ENCODE assay signal across 8 mouse cellular contexts in the genomic region with DNA sequence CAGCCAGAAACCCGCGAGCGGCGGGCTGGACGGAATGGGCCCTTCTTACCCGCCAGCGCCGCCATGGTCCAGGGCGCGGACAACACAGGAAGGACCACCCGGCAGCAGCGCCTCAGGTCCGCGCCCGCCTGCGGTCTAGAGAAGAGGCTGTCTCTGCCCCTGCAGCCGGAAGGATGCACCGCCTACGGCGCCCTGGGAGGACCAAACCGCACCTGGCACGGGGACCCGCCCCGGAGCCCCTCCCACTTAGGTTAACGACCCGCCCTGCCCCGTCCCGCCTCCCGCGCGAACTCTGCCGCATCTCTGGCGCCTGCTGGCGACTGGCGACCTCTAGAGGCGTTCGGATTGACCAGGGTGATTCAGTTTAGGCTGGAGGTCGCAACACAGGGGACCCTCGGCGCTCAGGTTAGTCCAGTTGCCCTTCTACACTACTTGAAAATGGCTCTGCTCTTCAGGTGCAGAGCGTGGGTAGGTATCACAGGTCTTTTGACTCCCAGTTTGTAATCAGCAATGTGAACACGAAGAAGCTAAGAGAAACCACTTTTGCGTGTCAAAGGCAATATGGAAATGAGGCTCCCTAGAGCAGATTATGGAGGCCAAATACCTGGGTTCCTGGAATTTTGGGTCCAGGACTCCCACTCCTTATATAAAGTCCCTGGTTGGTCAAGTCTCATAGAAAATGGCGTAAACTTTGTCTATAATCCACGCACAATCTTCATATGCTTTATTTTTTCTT. TPM values are rescaled to one million over a fixed set of nuclear protein-coding genes. Genes with fewer than 3 reads are reported as not detected.
A peak's percentile ranks its signal among the peaks of the same experiment; 100 is the strongest.
DNase-seq lines count a peak whose midpoint lies in the region; ATAC-seq and TF ChIP-seq lines count a peak whose summit lies in the region.

Limk2 (minus strand) TSS at position 193 of the 736 bp plus-strand sequence.

- H3K36me3 ChIP-seq in forebrain, embryonic 15.5 days: peaks cover 3% of the 10 kb centered on the region; the same call in 1 of the 2 replicates

- TF ChIP-seq CTCF in lung, adult 2 months (IDR thresholded peaks at IDR 0.05; ENCODE audit: insufficient read depth, low read length): peak; percentile 62

- peak within 1 kb of the TSS; percentile 75 for H3K4me2 ChIP-seq in forebrain, embryonic 15.5 days (replicated peaks)

- peak; percentile 92 for ATAC-seq in forebrain, embryonic 15.5 days (replicated peaks)
- ATAC-seq in neutrophil, adult 5-6 weeks (ENCODE audit: extremely low read depth, insufficient number of reproducible peaks, low FRiP score, poor library complexity, severe bottlenecking): peak; percentile 95

- TF ChIP-seq POLR2A in lung, adult 2 months (IDR thresholded peaks at IDR 0.05; ENCODE audit: borderline replicate concordance, extremely low read depth, low read depth, low read length): peak; percentile 32; the same call in 1 of the 2 replicates

- no peaks in the 10 kb centered on the region for H3K27me3 ChIP-seq in forebrain, embryonic 15.5 days

- H3K4me3 ChIP-seq in forebrain, embryonic 15.5 days: peak within 1 kb of the TSS; percentile 51
- H3K4me3 ChIP-seq in lung, adult 2 months (replicated peaks; ENCODE audit: extremely low read depth, low read depth, low read length): peak within 1 kb of the TSS; percentile 82

- 3% methylated on average over 45 of the region's 45 CpGs for WGBS in forebrain, embryonic 15.5 days
- 2% methylated on average over 45 of the region's 45 CpGs for WGBS in lung, adult 2 months

- DNase-seq in ES-CJ7 (ENCODE audit: low read depth, low spot score): peak; percentile 95
- peak; percentile 93 for DNase-seq in cerebellum, adult 11 months
- DNase-seq in heart, postnatal 25 days (ENCODE audit: low spot score): peak; percentile 75
- DNase-seq in layer of hippocampus, adult 18-20 months (ENCODE audit: low spot score in 2 of 2): peak; percentile 79 to 91
- DNase-seq in lung, adult 2 months: peak; percentile 91
- DNase-seq in thymus, adult 18-20 months: peak; percentile 93 to 94

- intact Hi-C loops in heart, postnatal 25 days (cut with DNase I): loop anchor here (1.0 to 5.0 kb wide), 3 partner anchors 22 to 62 kb away; partner anchors contain the start of gene Rnf185

- H3K27ac ChIP-seq in forebrain, embryonic 15.5 days (replicated peaks): peak within 1 kb of the TSS; percentile 7; the same call in 1 of the 2 replicates

- H3K9me3 ChIP-seq in forebrain, embryonic 15.5 days: no peaks in the 10 kb centered on the region

- peaks cover 17% of the 10 kb centered on the region for H3K4me1 ChIP-seq in forebrain, embryonic 15.5 days
- peaks cover 5% of the 10 kb centered on the region for H3K4me1 ChIP-seq in lung, adult 2 months (ENCODE audit: control insufficient read depth, insufficient read depth, low read length)

- H3K9ac ChIP-seq in forebrain, embryonic 15.5 days (replicated peaks): peak within 1 kb of the TSS; percentile 69

RNA-seq across cellular contexts. Expression of gene Limk2, which starts in this region (rescaled TPM):
- 98.1 and 103 TPM in 2 replicates for polyA plus RNA-seq in forebrain, embryonic 15.5 days (2015; fragmentation: Nextera tagmentation; extraction: Ambion mirVana)
- 10 to 100 TPM; 17.2 to 18.5 TPM for total RNA-seq in heart, postnatal 25 days (2021)
- 10 to 100 TPM; 90.1 to 97.5 TPM for total RNA-seq in layer of hippocampus, adult 18-20 months (2021)
- 94.3 and 142 TPM in 2 replicates for polyA plus RNA-seq in lung, adult 2 months (2012; rRNA removed)
- total RNA-seq in neutrophil, adult 5-6 weeks (2017): 46.5 and 53.3 TPM in 2 replicates

Comparison
In these comparisons a context has a peak if more than half of its experiments do, and no peak if none do; other contexts are left out.
1. Peak in every context shown above with its lines: DNase-seq, ATAC-seq, H3K4me3 ChIP-seq and H3K27ac ChIP-seq.